Mouse (Mus musculus) NIH3T3 (cell line): ENCODE data around the gene Baz1b.

Source experiments
- DNase-seq: peaks from one replicate; pipeline ENCODE4 v3.0.0-alpha.2; 2012; ENCODE audit warnings: low read depth

Baz1b gene

DNA sequence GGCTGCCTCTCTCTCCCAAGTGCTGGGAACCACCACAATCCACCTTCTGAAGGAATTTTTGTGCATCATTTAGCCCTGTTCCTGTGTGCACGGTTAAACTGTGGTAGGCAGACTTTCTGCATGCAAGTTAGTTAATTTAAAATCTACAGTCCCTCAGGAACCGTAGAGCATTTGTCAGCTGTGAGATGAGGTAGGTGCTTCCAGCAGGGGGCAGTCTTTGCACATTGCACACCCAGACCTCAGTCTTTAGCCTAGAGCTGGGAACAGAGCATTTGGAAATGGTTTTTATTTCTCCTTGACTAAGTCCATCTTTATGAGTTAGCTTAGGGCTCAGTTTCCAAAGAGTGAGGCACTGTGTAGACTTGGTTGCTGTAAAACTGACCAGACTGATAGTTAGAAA lies 49.5 kb downstream of the Baz1b start:
- DNase-seq, result peak; percentile 81

DNA sequence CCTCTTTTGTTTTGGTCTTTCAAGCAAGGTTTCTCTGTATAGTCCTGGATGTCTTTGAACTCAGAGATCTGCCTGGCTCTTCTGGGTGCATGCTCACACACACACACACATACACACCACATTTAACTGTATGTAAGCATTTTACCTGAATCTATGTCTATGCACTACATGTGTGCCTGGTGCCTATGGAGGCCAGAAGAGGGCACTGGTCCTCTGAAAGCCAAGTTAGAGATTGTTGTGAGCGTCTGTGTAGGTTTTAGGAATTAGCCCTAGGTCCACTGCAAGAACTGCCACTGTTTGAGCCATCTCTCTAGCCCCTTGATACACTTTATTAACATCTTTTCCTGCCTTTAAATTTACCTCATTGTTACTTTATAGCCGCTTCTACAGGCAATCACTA lies 51.8 kb downstream of the Baz1b start:
- DNase-seq, result no peak

DNA sequence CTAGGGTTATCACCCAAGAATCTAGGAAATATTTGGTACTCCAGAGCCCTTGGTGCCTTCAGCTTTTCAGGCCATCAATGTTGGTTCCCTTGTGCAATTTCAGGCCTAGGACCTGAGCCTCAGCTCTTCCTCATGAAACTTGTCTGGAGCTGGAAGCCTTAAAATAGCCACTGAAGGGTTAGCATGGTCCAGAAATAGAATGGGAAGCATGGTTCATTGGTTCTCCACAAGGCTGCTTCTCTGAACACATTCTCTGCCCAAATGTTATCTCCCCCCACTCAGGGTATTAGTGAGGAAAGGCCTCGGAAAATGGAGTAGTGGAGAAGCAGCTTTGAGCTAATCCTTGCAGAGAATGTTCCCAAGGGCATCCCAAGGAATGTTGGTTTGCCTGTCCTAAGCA lies 54.4 kb downstream of the Baz1b start:
- DNase-seq, result no peak

DNA sequence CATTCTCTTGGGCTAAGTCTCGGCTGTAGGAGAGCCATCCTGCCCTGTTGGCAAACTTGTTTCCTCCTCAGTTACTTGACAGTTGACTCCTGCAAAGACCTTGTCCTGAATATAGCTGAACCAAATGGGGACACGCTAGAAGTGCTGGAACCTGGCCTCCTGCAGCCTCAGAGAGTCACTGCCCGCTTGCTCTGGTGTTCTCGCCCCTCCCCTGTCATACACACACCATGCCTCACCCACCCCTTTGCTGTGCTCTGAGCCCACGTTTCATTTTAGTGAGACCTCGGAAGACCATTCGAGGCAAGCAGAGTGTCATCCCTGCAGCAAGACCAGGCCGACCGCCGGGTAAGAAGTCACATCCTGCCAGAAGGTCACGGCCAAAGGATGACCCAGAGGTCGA lies 55.1 kb downstream of the Baz1b start:
- no peak for DNase-seq

DNA sequence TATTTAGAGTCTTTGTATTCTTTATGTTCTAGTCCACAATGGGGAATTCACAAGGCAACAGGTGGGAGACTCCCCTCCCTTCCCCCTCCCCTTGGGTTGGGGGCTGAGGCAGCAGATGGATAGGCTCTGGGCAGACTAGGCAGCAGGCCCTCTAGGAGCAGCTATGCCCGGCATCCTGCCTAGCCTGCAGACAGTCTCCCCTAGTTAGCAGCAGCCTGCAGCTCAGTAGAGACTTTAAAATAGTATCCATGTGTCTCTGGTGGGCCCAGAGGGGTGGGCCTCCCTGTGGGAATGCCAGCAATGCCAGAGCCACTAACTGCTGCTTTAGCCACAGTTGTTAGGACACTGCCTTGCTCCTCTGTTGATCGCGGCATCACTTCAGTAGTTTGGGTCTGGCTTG lies 55.5 kb downstream of the Baz1b start:
- DNase-seq, result no peak

- no peak for DNase-seq
These were observed 56.1 kb downstream of the Baz1b start for GRCm38 (mm10) chr5:135243166-135243565.

DNA sequence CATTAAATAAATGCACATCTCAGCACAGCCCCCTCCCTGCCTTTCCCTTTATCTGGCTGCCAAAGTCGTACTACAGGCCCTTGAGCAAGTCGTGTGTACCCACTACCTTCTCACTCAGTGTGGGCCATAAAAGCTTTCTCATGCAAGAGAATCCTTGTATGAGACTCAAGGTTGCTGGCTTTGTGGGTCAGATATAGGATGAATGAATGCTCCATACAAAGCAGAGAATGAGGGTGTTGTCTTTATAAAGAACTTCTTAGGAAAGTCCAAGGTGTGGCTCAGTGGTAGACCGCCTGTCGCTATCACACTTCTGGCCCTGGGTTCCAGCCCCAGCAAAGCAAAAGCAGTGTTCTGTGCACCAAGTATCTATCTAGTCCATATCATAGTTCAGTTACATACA lies 59.5 kb downstream of the Baz1b start:
- DNase-seq, result no peak

DNA sequence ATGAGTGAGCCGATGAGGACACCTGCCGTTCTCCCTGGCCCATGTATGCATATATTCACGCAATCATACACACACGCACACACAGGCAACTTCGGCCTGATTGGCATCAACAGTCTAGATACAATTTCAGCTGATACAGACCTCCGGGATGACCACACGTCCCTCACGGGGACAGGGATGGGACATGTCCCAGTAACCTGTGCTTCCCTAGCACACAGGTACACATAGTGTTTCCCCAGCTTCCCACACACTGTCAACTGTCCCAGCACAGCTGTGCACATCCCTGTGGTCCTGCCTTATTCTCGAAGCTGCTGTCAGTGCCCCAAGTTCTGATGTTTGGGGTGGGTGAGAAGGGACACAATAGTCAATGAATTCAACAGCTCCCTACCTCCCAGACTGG lies 60.3 kb downstream of the Baz1b start:
- no peak for DNase-seq

GRCm38 (mm10) chr5:135248956-135249676 lies 62.1 kb downstream of the Baz1b start:
- DNase-seq, result no peak

DNA sequence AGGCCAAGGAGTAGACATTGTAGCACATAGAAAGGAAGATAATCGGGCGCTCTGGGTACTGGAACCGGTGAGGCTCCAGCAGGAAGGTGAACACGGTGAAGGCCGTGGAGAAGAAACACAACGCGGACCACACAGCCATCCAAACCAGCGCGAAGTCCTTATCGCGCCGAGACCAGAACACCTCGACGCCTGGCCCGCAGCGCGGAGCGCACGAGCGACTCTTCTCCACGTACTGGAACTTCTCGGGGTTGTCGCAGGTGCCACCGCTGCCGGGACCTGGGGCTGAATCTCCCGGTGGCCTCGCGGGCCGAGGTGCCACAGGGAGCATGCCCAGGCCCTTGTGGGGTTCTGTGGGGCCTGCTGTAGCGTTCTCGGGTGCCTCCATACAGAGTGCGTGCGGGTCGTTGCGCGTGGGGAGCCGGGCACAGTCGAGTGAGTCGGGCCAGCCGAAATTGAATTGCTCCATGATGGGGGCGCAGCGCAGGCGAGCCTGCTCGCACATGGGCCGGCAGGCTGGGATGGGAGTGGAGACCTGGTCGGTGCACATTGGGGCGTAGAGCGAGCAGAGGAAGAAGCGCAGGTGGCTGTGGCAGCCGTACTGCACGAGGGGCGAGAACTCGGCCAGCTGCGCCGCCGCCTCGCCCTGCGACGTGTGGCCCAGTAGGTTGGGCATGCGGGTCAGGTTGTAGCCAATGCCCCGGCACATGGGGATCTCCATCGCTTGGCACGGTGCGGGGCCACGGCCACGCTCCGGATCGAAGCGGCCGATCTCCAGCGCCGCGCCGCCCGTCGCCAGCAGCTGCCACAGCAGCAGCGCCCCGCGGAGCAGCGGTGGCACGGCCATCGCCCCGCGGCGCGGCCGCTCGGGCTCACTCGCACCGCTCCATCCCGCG lies 63.4 kb downstream of the Baz1b start:
- DNase-seq, result no peak

DNA sequence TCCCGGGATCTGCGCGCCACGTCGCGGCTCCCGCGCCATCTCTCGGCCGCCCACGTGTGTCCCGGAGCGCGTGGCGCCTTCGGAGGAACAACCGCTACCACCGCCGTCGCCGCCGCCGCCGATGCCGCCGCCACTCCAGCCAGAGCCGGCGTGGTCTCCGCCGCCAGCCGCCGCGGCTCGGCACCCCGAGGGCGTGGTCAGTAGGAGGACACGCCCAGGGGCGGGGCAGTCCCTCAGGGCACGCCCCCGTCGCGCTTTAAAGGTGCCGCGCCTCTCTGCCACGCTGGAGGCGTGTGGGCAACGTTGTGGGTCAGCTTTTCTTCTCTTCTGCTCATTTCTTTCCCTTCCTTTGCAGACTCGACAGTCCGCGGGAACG lies 64.0 kb downstream of the Baz1b start, which contains the start of gene Fzd9:
Gene Fzd9 (minus strand): TSS at position 152 of the 376 bp plus-strand sequence.
- no peak for DNase-seq

GRCm38 (mm10) chr5:135253741-135254401 lies 66.8 kb downstream of the Baz1b start:
- no peak for DNase-seq

- DNase-seq, result no peak
These were observed 69.1 kb downstream of the Baz1b start for GRCm38 (mm10) chr5:135256166-135256565.

DNA sequence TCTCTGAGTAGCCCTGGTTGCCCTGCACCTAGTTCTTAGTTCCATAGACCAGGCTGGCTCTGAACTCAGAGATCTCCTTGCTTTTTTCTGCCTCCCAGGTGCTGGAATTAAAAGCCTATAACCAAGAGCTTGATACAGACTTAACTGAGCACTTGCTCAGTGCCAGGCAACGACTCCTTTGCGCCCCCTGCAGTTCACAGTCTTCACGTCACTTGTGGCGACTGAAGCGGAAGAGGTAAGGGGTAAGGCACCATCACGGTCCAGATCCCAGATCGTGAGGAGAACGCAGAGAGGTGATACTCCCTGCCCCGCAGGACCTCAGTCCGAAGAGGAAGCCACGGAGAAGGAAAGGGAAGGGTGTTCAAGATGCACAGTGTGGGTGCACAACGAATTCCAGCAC lies 70.5 kb downstream of the Baz1b start:
- peak; percentile 26 for DNase-seq

DNA sequence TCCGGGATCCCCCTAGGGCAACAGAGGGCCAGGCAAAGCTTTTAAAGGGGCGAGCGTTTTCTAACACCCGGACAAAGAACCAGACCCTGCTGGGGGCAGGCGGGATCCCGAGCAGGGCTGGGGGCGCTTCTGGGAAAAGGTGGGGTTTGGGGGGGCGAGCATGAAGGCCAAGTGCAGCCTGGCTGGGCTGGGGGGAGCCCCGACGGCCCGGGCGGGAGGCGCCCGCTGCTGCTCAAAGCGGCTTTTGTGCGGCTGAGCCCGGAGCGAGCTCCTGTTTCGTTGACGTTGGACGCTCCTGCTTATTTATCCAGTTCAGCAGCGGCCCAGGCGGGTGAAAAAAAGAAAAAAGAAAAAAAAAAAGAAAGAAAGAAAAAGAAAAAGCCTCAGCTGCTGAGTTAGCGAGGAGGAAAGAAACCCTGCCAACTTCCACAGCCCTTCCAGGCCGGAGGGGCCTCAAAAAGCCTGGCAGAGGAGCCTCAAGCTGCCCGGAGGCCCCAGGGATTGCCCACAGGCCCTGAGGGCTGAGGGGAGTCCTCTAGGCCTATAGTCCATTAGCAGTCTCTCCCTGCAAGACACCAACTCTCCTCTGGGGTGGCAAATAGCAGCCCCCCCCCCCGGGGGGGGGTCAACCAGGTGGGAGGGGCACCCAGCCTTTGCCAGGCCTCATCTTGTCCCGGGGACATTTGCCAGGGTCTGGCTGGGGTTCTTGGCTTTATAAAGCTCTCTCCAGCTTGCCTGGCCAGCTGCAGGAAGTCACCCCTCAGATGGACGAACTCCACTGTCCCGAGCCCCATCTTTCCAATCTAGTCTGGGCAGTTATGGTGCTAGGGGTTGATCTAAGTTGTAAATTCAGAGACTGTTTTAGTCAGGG lies 71.5 kb downstream of the Baz1b start:
- DNase-seq, result peak; percentile 34

GRCm38 (mm10) chr5:135263866-135264503 lies 76.9 kb downstream of the Baz1b start:
- peak; percentile 60 for DNase-seq

- DNase-seq, result no peak
These were observed 77.5 kb downstream of the Baz1b start for GRCm38 (mm10) chr5:135264548-135264947.

- DNase-seq, result no peak
These were observed 82.4 kb downstream of the Baz1b start for GRCm38 (mm10) chr5:135269451-135269850.

GRCm38 (mm10) chr5:135270361-135270760 lies 83.3 kb downstream of the Baz1b start:
- DNase-seq, result no peak

DNA sequence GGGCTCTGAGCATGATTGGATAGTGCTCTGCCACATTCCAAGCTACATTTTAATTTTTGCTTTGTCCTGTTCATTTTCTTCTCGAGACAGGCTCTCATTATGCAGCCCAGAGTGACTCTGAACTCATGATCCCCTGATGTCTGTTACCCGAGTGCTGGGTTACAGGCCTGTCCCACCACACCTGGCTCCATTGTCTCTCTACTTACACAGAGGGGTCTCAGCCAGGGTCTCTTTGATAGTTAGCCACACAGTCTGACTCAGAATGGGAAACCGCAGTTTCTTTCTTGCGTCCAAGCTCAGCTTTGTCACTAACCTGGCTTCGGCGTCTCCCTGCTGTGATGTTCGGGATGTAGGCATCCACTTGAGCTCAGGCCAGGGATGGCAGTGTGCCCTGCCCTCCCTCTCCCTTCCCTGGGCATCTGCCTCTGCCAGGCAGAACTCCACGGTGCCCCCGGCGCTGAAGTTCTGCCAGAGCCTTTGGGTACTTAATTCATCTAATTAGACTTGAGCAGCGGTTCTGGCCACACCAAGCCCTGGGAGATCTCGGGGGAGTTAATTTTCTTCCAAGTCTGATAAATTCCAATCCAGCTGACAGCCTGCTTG lies 84.6 kb downstream of the Baz1b start:
- DNase-seq, result no peak
